Mouse (Mus musculus) lung, embryonic 15.5 days (tissue): Measurements from ENCODE around the gene Gm7951. TPM values are rescaled to one million over a fixed set of nuclear protein-coding genes. Genes with fewer than 3 reads are reported as not detected.
"Not testable (repeated sequence)": the region's sequence is repeated elsewhere in the genome, so short reads cannot be mapped to it uniquely, and the experiment has no call there.

Source experiments
- ATAC-seq: fragments of 200-750 bp; cut with Nextera tagmentation; 2 replicates; pipeline ENCODE4 v1.8.0; 2017; ENCODE audit warnings: moderate number of reproducible peaks, borderline replicate concordance; ENCODE audit not compliant: low FRiP score, low TSS enrichment; ENCODE audit errors: extremely low read depth
- H3K27ac ChIP-seq: fragments of 300-500 bp; sonication (generic); 2 replicates; pipeline ENCODE4 v1.5.1; 2015; ENCODE audit warnings: moderate library complexity, mild to moderate bottlenecking, inconsistent platforms
- H3K27me3 ChIP-seq: fragments of 300-500 bp; sonication (generic); 2 replicates; pipeline ENCODE4 v1.6.1; 2015; ENCODE audit warnings: inconsistent platforms
- H3K36me3 ChIP-seq: fragments of 300-500 bp; sonication (generic); 2 replicates; pipeline ENCODE4 v1.6.1; 2015; ENCODE audit warnings: inconsistent platforms
- H3K4me1 ChIP-seq: fragments of 300-500 bp; sonication (generic); 2 replicates; pipeline ENCODE4 v1.6.1; 2015; ENCODE audit warnings: inconsistent platforms
- H3K4me2 ChIP-seq: fragments of 300-500 bp; sonication (generic); 2 replicates; pipeline ENCODE4 v1.6.1; 2015; ENCODE audit warnings: inconsistent platforms, mild to moderate bottlenecking, moderate library complexity
- H3K4me3 ChIP-seq: fragments of 300-500 bp; sonication (generic); 2 replicates; pipeline ENCODE4 v1.5.1; 2015; ENCODE audit warnings: mild to moderate bottlenecking, inconsistent platforms
- H3K9ac ChIP-seq: fragments of 300-500 bp; sonication (generic); 2 replicates; pipeline ENCODE4 v1.6.1; 2015; ENCODE audit warnings: inconsistent platforms
- H3K9me3 ChIP-seq: fragments of 300-500 bp; sonication (generic); 2 replicates; pipeline ENCODE4 v1.6.1; 2016; ENCODE audit warnings: inconsistent platforms
- WGBS: fragments of 180-500 bp; shearing (Covaris S2); methylation state at CpG from one replicate; pipeline ENCODE4 v1.1.7; 2015; 5-methylcytosine and 5-hydroxymethylcytosine counted together
- polyA plus RNA-seq: library from polyadenylated mRNA; unstranded; fragments of >200 nt; fragmentation: Nextera tagmentation; extraction: Ambion mirVana; gene quantifications from 2 replicates; pipeline ENCODE4 v1.2.1, GENCODE M21; 2015

Gene Gm7951
- not detected in 2 replicates for polyA plus RNA-seq

- WGBS: 60% methylated on average over 1 of the region's 2 CpGs
- not testable (repeated sequence) for H3K4me3 ChIP-seq, H3K27ac ChIP-seq, H3K36me3 ChIP-seq, H3K4me2 ChIP-seq, H3K4me1 ChIP-seq, H3K9ac ChIP-seq, ATAC-seq, H3K9me3 ChIP-seq, H3K27me3 ChIP-seq
Observed at GRCm38 (mm10) chr14:42117269-42117668, at the start of gene Gm7951. Gene Gm7951, minus strand, starts transcription at chr14:42117369.

- not testable (repeated sequence) for H3K27me3 ChIP-seq
Observed at GRCm38 (mm10) chr14:42162522-42162921, 45.4 kb upstream of the Gm7951 start, which contains the start of gene Gm17027. Gene Gm17027, minus strand, starts transcription at chr14:42162622.

GRCm38 (mm10) chr14:42134571-42134970 is 17.4 kb upstream of the Gm7951 start:
- WGBS: 74% methylated on average over 7 of the region's 8 CpGs

More at GRCm38 (mm10) chr14:42162522-42162921, 45.4 kb upstream of the Gm7951 start, which contains the start of gene Gm17027:
- H3K27ac ChIP-seq, H3K36me3 ChIP-seq, H3K9ac ChIP-seq, H3K4me2 ChIP-seq, H3K4me1 ChIP-seq, H3K9me3 ChIP-seq, ATAC-seq, H3K4me3 ChIP-seq: not testable (repeated sequence)
- WGBS: 84% methylated on average over 2 of the region's 2 CpGs

GRCm38 (mm10) chr14:42133806-42134205 is 16.6 kb upstream of the Gm7951 start:
- H3K27me3 ChIP-seq, H3K4me2 ChIP-seq, H3K27ac ChIP-seq, H3K4me1 ChIP-seq, ATAC-seq, H3K9ac ChIP-seq, H3K9me3 ChIP-seq, H3K4me3 ChIP-seq, H3K36me3 ChIP-seq: not testable (repeated sequence)
- 56% methylated on average over 10 of the region's 14 CpGs for WGBS

More at GRCm38 (mm10) chr14:42134571-42134970, 17.4 kb upstream of the Gm7951 start:
- not testable (repeated sequence) for H3K9ac ChIP-seq, H3K36me3 ChIP-seq, H3K27ac ChIP-seq, H3K4me3 ChIP-seq, H3K9me3 ChIP-seq, ATAC-seq, H3K4me1 ChIP-seq, H3K27me3 ChIP-seq, H3K4me2 ChIP-seq

Other genes starting within 250 kb of the Gm7951 start
- not detected in 2 replicates for gene Gm7980, start 210.1 kb downstream of the Gm7951 start, polyA plus RNA-seq
- gene 1700049E17Rik1, start 192.4 kb downstream of the Gm7951 start, polyA plus RNA-seq: not detected in 2 replicates
- gene 1700024B05Rik, start 173.4 kb downstream of the Gm7951 start, polyA plus RNA-seq: not detected in 2 replicates
- gene Gm6401, start 149.4 kb downstream of the Gm7951 start, polyA plus RNA-seq: not detected in 2 replicates
- gene Gm3543, start 134.0 kb downstream of the Gm7951 start, polyA plus RNA-seq: not detected in 2 replicates
- gene Gm17027, start 45.3 kb upstream of the Gm7951 start, polyA plus RNA-seq: not detected in 2 replicates
- not detected in 2 replicates for gene Gm3573, start 73.4 kb upstream of the Gm7951 start, polyA plus RNA-seq
- gene Gm17026, start 142.7 kb upstream of the Gm7951 start, polyA plus RNA-seq: not detected in 2 replicates
- gene Gm9611, start 180.0 kb upstream of the Gm7951 start, polyA plus RNA-seq: not detected in 2 replicates
- gene Gm7995, start 192.8 kb upstream of the Gm7951 start, polyA plus RNA-seq: not detected in 2 replicates